Mouse (Mus musculus) cortical plate, adult 2 months (tissue): ENCODE measurements around the gene Prss36. TPM values are rescaled to one million over a fixed set of nuclear protein-coding genes. Genes with fewer than 3 reads are reported as not detected.
A peak's percentile ranks its signal among the peaks of the same experiment; 100 is the strongest.
"Not testable (repeated sequence)": the region's sequence is repeated elsewhere in the genome, so short reads cannot be mapped to it uniquely, and the experiment has no call there.

Experiments
- H3K27ac ChIP-seq: fragments of 200-500 bp; 2 replicates; pipeline ENCODE4 v1.5.1; 2012; ENCODE audit warnings: low read length, control low read depth, inconsistent platforms; ENCODE audit not compliant: insufficient read depth
- H3K4me1 ChIP-seq: fragments of 200-500 bp; 2 replicates; pipeline ENCODE4 v1.6.1; 2011; ENCODE audit warnings: low read length; ENCODE audit not compliant: control insufficient read depth, insufficient read depth
- H3K4me3 ChIP-seq: fragments of 200-500 bp; 2 replicates; pipeline ENCODE4 v1.5.1; 2011; ENCODE audit warnings: mild to moderate bottlenecking, low read length, control low read depth; ENCODE audit not compliant: insufficient read depth
- CTCF ChIP-seq: fragments of 200-500 bp; IDR thresholded peaks from 2 replicates; pipeline ENCODE4 v1.5.1; 2011; ENCODE audit warnings: mild to moderate bottlenecking, control low read depth, low read length; ENCODE audit not compliant: insufficient read depth; ENCODE audit errors: extremely low read depth
- POLR2A ChIP-seq: fragments of 200-500 bp; IDR thresholded peaks from 2 replicates; pipeline ENCODE4 v1.6.1; 2011; ENCODE audit warnings: mild to moderate bottlenecking, low read length, control low read depth; ENCODE audit not compliant: insufficient read depth; ENCODE audit errors: extremely low read depth
- polyA plus RNA-seq: library from polyadenylated mRNA; depleted of rRNA; stranded (reverse); fragments of >200 nt; gene quantifications from 2 replicates; pipeline ENCODE4 v1.2.3, GENCODE M21; 2012

Prss36 gene
- polyA plus RNA-seq, 1 experiment = 17.9 TPM

GRCm38 (mm10) chr7:127908656-127909055, 37.9 kb downstream of the Prss36 start:
- Histone ChIP-seq H3K4me3 (no peak overlapping the region), H3K4me1 (0 out of 2 replicates have a peak, but pooled peaks cover 4% of the 10 kb centered on the region), H3K27ac (no peak overlapping the region)
- TF ChIP-seq POLR2A (no peak), CTCF (no peak)

GRCm38 (mm10) chr7:127907939-127908338, 38.6 kb downstream of the Prss36 start:
- no peak overlapping the region for H3K27ac ChIP-seq
- H3K4me3 ChIP-seq = no peak overlapping the region
- H3K4me1 ChIP-seq = 0 out of 2 replicates have a peak, but pooled peaks cover 4% of the 10 kb centered on the region
- TF ChIP-seq CTCF (no peak), POLR2A (no peak)

GRCm38 (mm10) chr7:127903971-127904796, 42.3 kb downstream of the Prss36 start, which contains the start of gene Bckdk:
Gene Bckdk, plus strand, starts transcription at chr7:127904082.
- Histone ChIP-seq H3K4me3 (peak within 1 kb of the TSS; percentile 78), H3K4me1 (0 out of 2 replicates have a peak, but pooled peaks cover 4% of the 10 kb centered on the region), H3K27ac (peak within 1 kb of the TSS; percentile 61; the same call in 1 of the 2 replicates)
- TF ChIP-seq CTCF (no peak), POLR2A (peak; percentile 64)

GRCm38 (mm10) chr7:127901772-127902171, 44.8 kb downstream of the Prss36 start:
- TF ChIP-seq POLR2A (no peak), CTCF (no peak)

GRCm38 (mm10) chr7:127899997-127900396, 46.5 kb downstream of the Prss36 start:
- Histone ChIP-seq H3K4me3 (no peak overlapping the region), H3K4me1 (0 out of 2 replicates have a peak, but pooled peaks cover 3% of the 10 kb centered on the region), H3K27ac (no peak overlapping the region)
- no peak for TF ChIP-seq CTCF

More at GRCm38 (mm10) chr7:127901772-127902171, 44.8 kb downstream of the Prss36 start:
- H3K4me3 ChIP-seq = no peak overlapping the region
- H3K27ac ChIP-seq = no peak overlapping the region
- 0 out of 2 replicates have a peak, but pooled peaks cover 4% of the 10 kb centered on the region for H3K4me1 ChIP-seq

GRCm38 (mm10) chr7:127898179-127898956, 48.2 kb downstream of the Prss36 start:
- no peak overlapping the region for H3K4me3 ChIP-seq
- TF ChIP-seq POLR2A (no peak), CTCF (no peak)
- no peaks in the 10 kb centered on the region for H3K4me1 ChIP-seq
- H3K27ac ChIP-seq = no peak overlapping the region

- no peak for TF ChIP-seq CTCF
- TF ChIP-seq POLR2A = no peak
- Histone ChIP-seq H3K4me3 (no peak overlapping the region), H3K4me1 (no peaks in the 10 kb centered on the region), H3K27ac (no peak overlapping the region)
Measured at GRCm38 (mm10) chr7:127897542-127897941, 49.0 kb downstream of the Prss36 start.

GRCm38 (mm10) chr7:127896384-127896783, 50.1 kb downstream of the Prss36 start:
- H3K4me3 ChIP-seq = no peak overlapping the region
- H3K27ac ChIP-seq = no peak overlapping the region
- H3K4me1 ChIP-seq = no peaks in the 10 kb centered on the region
- TF ChIP-seq CTCF = peak; percentile 67
- no peak for TF ChIP-seq POLR2A

GRCm38 (mm10) chr7:127895891-127896290, 50.6 kb downstream of the Prss36 start:
- H3K4me1 ChIP-seq, H3K27ac ChIP-seq: not testable (repeated sequence)
- H3K4me3 ChIP-seq = peak overlapping the region; percentile 55; the same call in 1 of the 2 replicates
